Mouse (Mus musculus) cortical plate, adult 2 months (tissue): ENCODE measurements around the gene Nfe2l1.

Source experiments
- CTCF ChIP-seq: fragments of 200-500 bp; IDR thresholded peaks from 2 replicates; pipeline ENCODE4 v1.5.1; 2011; ENCODE audit warnings: mild to moderate bottlenecking, control low read depth, low read length; ENCODE audit not compliant: insufficient read depth; ENCODE audit errors: extremely low read depth
- POLR2A ChIP-seq: fragments of 200-500 bp; IDR thresholded peaks from 2 replicates; pipeline ENCODE4 v1.6.1; 2011; ENCODE audit warnings: mild to moderate bottlenecking, low read length, control low read depth; ENCODE audit not compliant: insufficient read depth; ENCODE audit errors: extremely low read depth

DNA sequence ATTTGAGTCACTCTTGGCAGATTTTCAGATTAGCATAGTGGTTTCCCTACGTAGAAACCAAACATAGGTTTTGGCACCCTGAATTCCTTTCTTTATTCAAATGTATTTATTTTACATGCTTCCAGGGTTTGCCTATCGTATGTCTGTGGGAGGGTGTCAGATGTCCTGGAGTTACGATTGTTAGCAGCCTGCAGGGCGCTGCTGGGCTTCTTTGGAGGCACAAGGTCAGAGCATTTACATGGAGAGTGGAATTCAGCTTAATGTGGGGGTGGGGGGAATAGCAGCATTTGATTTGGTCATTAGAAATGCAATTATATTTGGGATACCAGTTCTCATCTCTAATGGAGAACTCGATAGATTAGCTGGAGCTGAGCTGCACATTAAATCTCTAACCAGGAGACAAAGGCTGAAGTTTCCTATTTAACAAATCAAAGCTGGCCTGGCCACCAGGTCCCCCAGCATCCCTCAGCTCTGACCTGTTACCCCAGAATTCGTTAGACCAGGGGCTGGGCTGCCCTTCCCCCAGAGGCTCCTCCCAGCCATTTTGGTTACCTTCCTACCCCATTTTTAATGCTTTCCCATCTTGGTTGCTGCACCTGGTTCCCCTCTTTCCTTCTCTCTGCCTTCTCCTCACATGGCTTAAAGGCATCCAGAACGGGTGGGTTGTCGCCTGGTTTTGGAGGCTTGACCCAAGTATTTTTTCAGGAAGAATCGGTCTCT is 42.9 kb downstream of the Nfe2l1 start:
- TF ChIP-seq POLR2A: no peak
- TF ChIP-seq CTCF: no peak
